Mouse (Mus musculus) layer of hippocampus, postnatal 25 days (tissue): ENCODE results near the gene Fam162a. TPM values are rescaled to one million over a fixed set of nuclear protein-coding genes. Genes with fewer than 3 reads are reported as not detected.
"Not testable (repeated sequence)": the region's sequence is repeated elsewhere in the genome, so short reads cannot be mapped to it uniquely, and the experiment has no call there.

Experiments used
- DNase-seq, 2 experiments: peaks; one replicate each; pipeline ENCODE4 v3.0.0; 2022; ENCODE audit warnings: mixed read lengths in 2 of 2, low spot score in 1 of 2; ENCODE audit errors: extremely low spot score in 1 of 2
- total RNA-seq, 2 experiments: library from RNA; stranded (reverse); gene quantifications; 2 replicates each; pipeline ENCODE4 v1.2.3; 2021

Gene Fam162a
- total RNA-seq, 2 experiments from 2014 or later, result 83.0 to 93.8 TPM

- no peak for DNase-seq
Measured at GRCm38 (mm10) chr16:36063315-36063714, 8.1 kb downstream of the Fam162a start.

- not testable (repeated sequence) for DNase-seq
Measured at GRCm38 (mm10) chr16:36062534-36062933, 8.9 kb downstream of the Fam162a start.

- no peak for DNase-seq
Measured at GRCm38 (mm10) chr16:36057933-36058475, 13.4 kb downstream of the Fam162a start.

- no peak for DNase-seq
Measured at GRCm38 (mm10) chr16:36056416-36056815, 15.0 kb downstream of the Fam162a start.

- no peak for DNase-seq
Measured at GRCm38 (mm10) chr16:36054920-36055319, 16.5 kb downstream of the Fam162a start.

GRCm38 (mm10) chr16:36053524-36054275, 17.7 kb downstream of the Fam162a start:
- DNase-seq, result no peak

GRCm38 (mm10) chr16:36051491-36051890, 19.9 kb downstream of the Fam162a start:
- no peak for DNase-seq

GRCm38 (mm10) chr16:36047538-36047937, 23.9 kb downstream of the Fam162a start:
- no peak for DNase-seq

- DNase-seq, result no peak
Measured at GRCm38 (mm10) chr16:36043964-36044363, 27.4 kb downstream of the Fam162a start.

- DNase-seq, result no peak
Measured at GRCm38 (mm10) chr16:36043073-36043472, 28.3 kb downstream of the Fam162a start.

GRCm38 (mm10) chr16:36041625-36042020, 29.8 kb downstream of the Fam162a start:
- DNase-seq, result no peak

- DNase-seq, result peak; percentile 70 to 80
Measured at GRCm38 (mm10) chr16:36040640-36041624, 30.5 kb downstream of the Fam162a start, which contains the start of gene Wdr5b. Gene Wdr5b (plus strand): TSS chr16:36041190.

- DNase-seq, result not testable (repeated sequence)
Measured at GRCm38 (mm10) chr16:36028120-36028519, 43.3 kb downstream of the Fam162a start.

- DNase-seq, result no peak
Measured at GRCm38 (mm10) chr16:36016335-36016734, 55.1 kb downstream of the Fam162a start.

GRCm38 (mm10) chr16:36008396-36008795, 63.0 kb downstream of the Fam162a start:
- no peak for DNase-seq

- not testable (repeated sequence) for DNase-seq
Measured at GRCm38 (mm10) chr16:35998852-35999251, 72.5 kb downstream of the Fam162a start.

Other genes with a start within 250 kb of the Fam162a start
- gene Parp14, start 200.1 kb downstream of the Fam162a start, total RNA-seq, result 1 to 10 TPM; 1.1 to 1.5 TPM
- 1 to 10 TPM; 2.6 to 3.5 TPM for gene Parp9, start 133.1 kb downstream of the Fam162a start, total RNA-seq
- gene Dtx3l, start 132.4 kb downstream of the Fam162a start, total RNA-seq, result 1 to 10 TPM; 4.2 to 4.5 TPM
- gene Kpna1, start 92.8 kb downstream of the Fam162a start, total RNA-seq, result 100 to 1,000 TPM; 125 to 138 TPM
- gene Wdr5b, start 30.4 kb downstream of the Fam162a start, total RNA-seq, result 1 to 10 TPM; 5.0 to 5.2 TPM
- gene Ccdc58, start 91 bp upstream of the Fam162a start, total RNA-seq, result 10 to 100 TPM; 22.6 to 25.0 TPM
- gene Csta1, start 59.6 kb upstream of the Fam162a start, total RNA-seq, result not detected
- not detected for gene Stfa2l1, start 85.2 kb upstream of the Fam162a start, total RNA-seq
- gene Gm5483, start 112.6 kb upstream of the Fam162a start, total RNA-seq, result not detected
- not detected for gene Gm5416, start 138.8 kb upstream of the Fam162a start, total RNA-seq
- not detected for gene 2010005H15Rik, start 149.9 kb upstream of the Fam162a start, total RNA-seq
- not detected for gene Stfa1, start 205.4 kb upstream of the Fam162a start, total RNA-seq